Mouse (Mus musculus): ENCODE measurements around the gene Cdnf. TPM values are rescaled to one million over a fixed set of nuclear protein-coding genes. Genes with fewer than 3 reads are reported as not detected.
A peak's percentile ranks its signal among the peaks of the same experiment; 100 is the strongest.

Gene Cdnf
- total RNA-seq (2021) = 1 to 10 TPM; 1.8 to 2.1 TPM
- long read RNA-seq, experiment 1, partial matches to known transcripts = 0 of 1 reads
- long read RNA-seq, experiment 1, other reads (novel, unspliced or antisense) = 1 of 1 reads
- long read RNA-seq, experiment 2 = 0 reads

GRCm38 (mm10) chr2:3512552-3513454 is at the start of gene Cdnf, which contains the start of the genes Gm45902 and Hspa14:
Gene Cdnf, plus strand, starts transcription at chr2:3513030.
Gene Gm45902, minus strand, starts transcription at chr2:3512790.
Gene Hspa14, minus strand, starts transcription at chr2:3512814.
- peak; percentile 69 to 85 for DNase-seq (ENCODE audit: low spot score in 2 of 2)

GRCm38 (mm10) chr2:3473891-3474290 is 38.9 kb upstream of the Cdnf start:
- DNase-seq (ENCODE audit: low spot score in 2 of 2) = no peak

- DNase-seq (ENCODE audit: low spot score in 2 of 2) = peak; percentile 18 to 48
Observed at GRCm38 (mm10) chr2:3474361-3474805, 38.4 kb upstream of the Cdnf start.

GRCm38 (mm10) chr2:3474861-3475283 is 38.0 kb upstream of the Cdnf start, which contains the start of gene Suv39h2:
Gene Suv39h2, minus strand, starts transcription at chr2:3475031.
- peak; percentile 96 for DNase-seq (ENCODE audit: low spot score in 2 of 2)

- no peak for DNase-seq (ENCODE audit: low spot score in 2 of 2)
Observed at GRCm38 (mm10) chr2:3475746-3476251, 37.0 kb upstream of the Cdnf start.

GRCm38 (mm10) chr2:3480239-3480638 is 32.6 kb upstream of the Cdnf start:
- no peak for DNase-seq (ENCODE audit: low spot score in 2 of 2)

- no peak for DNase-seq (ENCODE audit: low spot score in 2 of 2)
Observed at GRCm38 (mm10) chr2:3489816-3490215, 23.0 kb upstream of the Cdnf start.

GRCm38 (mm10) chr2:3493833-3494409 is 18.9 kb upstream of the Cdnf start:
- no peak for DNase-seq (ENCODE audit: low spot score in 2 of 2)

GRCm38 (mm10) chr2:3499543-3499942 is 13.3 kb upstream of the Cdnf start:
- no peak for DNase-seq (ENCODE audit: low spot score in 2 of 2)

- DNase-seq (ENCODE audit: low spot score in 2 of 2) = no peak
Observed at GRCm38 (mm10) chr2:3500886-3501285, 11.9 kb upstream of the Cdnf start.

- no peak for DNase-seq (ENCODE audit: low spot score in 2 of 2)
Observed at GRCm38 (mm10) chr2:3512076-3512475, 754 bp upstream of the Cdnf start.

- DNase-seq (ENCODE audit: low spot score in 2 of 2) = no peak
Observed at GRCm38 (mm10) chr2:3522558-3522957, 9.7 kb downstream of the Cdnf start.

- no peak for DNase-seq (ENCODE audit: low spot score in 2 of 2)
Observed at GRCm38 (mm10) chr2:3526288-3526687, 13.5 kb downstream of the Cdnf start.

GRCm38 (mm10) chr2:3541307-3542079 is 28.7 kb downstream of the Cdnf start:
- no peak for DNase-seq (ENCODE audit: low spot score in 2 of 2)

- DNase-seq (ENCODE audit: low spot score in 2 of 2) = no peak
Observed at GRCm38 (mm10) chr2:3546055-3546454, 33.2 kb downstream of the Cdnf start.

- DNase-seq (ENCODE audit: low spot score in 2 of 2) = peak in 1 of 2 experiments; percentile 15
Observed at GRCm38 (mm10) chr2:3546588-3546987, 33.8 kb downstream of the Cdnf start.

GRCm38 (mm10) chr2:3570186-3570585 is 57.4 kb downstream of the Cdnf start, which contains the start of gene Fam107b:
Gene Fam107b, plus strand, starts transcription at chr2:3570488.
- DNase-seq (ENCODE audit: low spot score in 2 of 2) = no peak

GRCm38 (mm10) chr2:3570606-3571005 is 57.8 kb downstream of the Cdnf start:
- DNase-seq (ENCODE audit: low spot score in 2 of 2) = no peak

- DNase-seq (ENCODE audit: low spot score in 2 of 2) = no peak
Observed at GRCm38 (mm10) chr2:3573883-3574282, 61.1 kb downstream of the Cdnf start.

GRCm38 (mm10) chr2:3575140-3575539 is 62.3 kb downstream of the Cdnf start:
- no peak for DNase-seq (ENCODE audit: low spot score in 2 of 2)

Data from adrenal gland, postnatal 4 days (tissue).